Mouse (Mus musculus): ENCODE results near the gene Foxn2.

Foxn2 gene

GRCm38 (mm10) chr17:88493551-88493950 is 53.0 kb downstream of the Foxn2 start:
- DNase-seq (ENCODE audit: low spot score): no peak

- DNase-seq (ENCODE audit: low spot score): no peak
Observed at GRCm38 (mm10) chr17:88494121-88494771, 53.7 kb downstream of the Foxn2 start.

DNA sequence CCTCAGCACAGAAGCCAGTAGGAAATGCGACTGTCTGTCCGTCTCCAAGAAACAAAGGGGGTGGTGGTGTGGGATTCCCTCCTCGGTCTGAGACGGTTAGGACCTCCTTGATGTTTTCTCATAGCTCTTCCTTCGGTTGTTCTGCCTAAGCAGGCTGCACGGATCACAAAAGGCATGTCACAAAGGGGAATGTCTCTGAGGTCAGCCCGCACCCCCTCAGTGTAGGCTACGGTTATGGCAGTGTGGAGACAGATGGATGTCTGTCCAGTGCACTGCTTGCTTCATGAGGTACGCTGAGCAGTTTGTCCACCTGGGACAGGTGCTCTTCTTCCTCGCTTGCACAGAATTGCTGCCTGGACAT is 54.2 kb downstream of the Foxn2 start:
- no peak for DNase-seq (ENCODE audit: low spot score)

DNA sequence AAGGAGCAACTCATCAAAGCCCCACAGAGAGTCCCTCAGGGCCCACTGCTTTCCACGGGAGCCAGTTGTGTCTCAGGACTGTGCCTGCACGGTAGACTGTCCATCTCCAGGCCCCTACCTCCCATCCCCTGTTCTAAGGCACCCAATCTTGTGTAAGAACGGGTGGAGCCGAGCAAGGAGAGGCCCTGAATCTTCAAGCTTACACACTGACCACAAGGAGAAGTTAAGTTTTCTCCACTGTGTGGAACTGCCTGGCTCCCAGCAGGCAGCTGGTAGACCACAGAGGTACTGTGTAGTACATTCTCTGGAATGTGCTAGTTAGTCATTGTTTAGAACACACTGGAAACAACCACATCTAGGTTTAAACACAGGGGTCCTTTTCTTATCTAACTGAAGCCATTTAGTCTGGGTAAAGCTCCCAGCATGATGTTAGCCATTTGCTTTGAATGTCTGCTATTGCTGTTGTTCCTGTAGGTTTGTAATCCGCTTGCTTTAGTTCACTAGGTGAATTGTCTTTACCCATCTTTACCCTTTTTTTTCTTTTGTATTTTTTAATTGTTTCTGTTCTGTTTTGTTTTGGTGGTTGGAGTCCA is 57.7 kb downstream of the Foxn2 start:
- DNase-seq (ENCODE audit: low spot score): no peak

GRCm38 (mm10) chr17:88504056-88504455 is 63.5 kb downstream of the Foxn2 start:
- no peak for DNase-seq (ENCODE audit: low spot score)

DNA sequence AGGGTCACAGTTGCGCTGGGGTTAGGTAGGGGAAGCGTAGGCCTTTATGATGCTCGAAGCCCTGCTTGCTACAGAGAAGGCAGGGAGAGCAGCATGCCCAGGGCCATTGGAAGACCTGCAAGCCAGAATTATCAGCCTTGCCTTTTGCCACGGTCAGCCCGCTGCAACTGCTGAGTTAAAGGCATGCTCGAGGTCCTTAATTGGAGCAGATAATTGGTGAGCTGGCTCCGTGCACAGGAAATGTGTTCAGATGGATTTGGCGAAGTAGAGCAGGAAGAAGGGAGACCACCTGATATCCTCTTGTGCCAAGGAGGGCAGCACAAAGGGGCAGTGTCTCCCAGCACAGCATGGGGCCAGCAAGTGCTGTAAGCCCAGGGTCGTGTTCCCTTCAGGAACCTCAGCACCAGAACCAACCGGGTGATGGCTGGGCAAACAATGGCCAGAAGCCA is 64.8 kb downstream of the Foxn2 start:
- DNase-seq (ENCODE audit: low spot score): no peak

GRCm38 (mm10) chr17:88505941-88506340 is 65.4 kb downstream of the Foxn2 start:
- no peak for DNase-seq (ENCODE audit: low spot score)

DNA sequence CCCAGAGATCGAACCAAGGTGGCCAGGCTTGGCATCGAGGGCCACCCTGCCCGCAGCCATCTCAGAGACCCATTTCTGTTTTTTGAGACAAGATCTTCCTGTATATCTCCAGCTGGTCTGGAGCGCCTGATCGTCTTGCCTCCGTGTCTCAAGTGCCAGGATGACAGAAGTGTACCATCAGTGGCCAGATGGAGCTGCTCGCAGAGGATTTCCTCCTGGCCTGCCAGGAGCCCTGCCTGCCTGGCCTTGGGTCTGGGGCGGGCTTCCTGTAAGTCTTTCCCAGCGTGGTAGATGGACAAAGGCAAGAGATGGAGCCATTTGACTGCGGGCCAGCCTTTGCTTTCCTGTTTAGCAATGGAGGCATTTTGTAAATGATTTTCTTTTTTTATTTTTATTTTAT is 66.9 kb downstream of the Foxn2 start:
- DNase-seq (ENCODE audit: low spot score): no peak

GRCm38 (mm10) chr17:88508846-88509508 is 68.5 kb downstream of the Foxn2 start:
- peak; percentile 12 for DNase-seq (ENCODE audit: low spot score)

DNA sequence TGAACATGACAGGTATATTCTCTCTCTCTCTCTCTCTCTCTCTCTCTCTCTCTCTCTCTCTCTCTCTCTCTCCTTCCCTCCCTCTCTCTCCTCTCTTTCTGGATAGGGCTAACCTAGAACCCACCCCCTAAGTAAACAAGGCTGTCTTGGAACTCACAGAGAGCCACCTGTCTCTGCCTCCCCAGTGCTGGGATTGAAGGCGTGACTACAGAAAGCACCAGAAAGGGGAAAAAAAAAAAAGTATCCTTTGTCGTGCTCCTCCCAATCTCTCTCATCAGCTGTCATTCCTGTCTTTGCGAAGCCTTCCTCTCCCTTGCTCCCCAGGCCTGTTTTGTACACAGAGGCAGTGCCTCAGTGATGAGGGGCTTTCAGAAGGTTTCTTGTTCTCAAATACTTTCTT is 69.5 kb downstream of the Foxn2 start:
- DNase-seq (ENCODE audit: low spot score): no peak

GRCm38 (mm10) chr17:88511095-88511551 is 70.6 kb downstream of the Foxn2 start:
- peak; percentile 66 for DNase-seq (ENCODE audit: low spot score)

- no peak for DNase-seq (ENCODE audit: low spot score)
Observed at GRCm38 (mm10) chr17:88516477-88516876, 76.0 kb downstream of the Foxn2 start.

- no peak for DNase-seq (ENCODE audit: low spot score)
Observed at GRCm38 (mm10) chr17:88527781-88528180, 87.3 kb downstream of the Foxn2 start.

DNA sequence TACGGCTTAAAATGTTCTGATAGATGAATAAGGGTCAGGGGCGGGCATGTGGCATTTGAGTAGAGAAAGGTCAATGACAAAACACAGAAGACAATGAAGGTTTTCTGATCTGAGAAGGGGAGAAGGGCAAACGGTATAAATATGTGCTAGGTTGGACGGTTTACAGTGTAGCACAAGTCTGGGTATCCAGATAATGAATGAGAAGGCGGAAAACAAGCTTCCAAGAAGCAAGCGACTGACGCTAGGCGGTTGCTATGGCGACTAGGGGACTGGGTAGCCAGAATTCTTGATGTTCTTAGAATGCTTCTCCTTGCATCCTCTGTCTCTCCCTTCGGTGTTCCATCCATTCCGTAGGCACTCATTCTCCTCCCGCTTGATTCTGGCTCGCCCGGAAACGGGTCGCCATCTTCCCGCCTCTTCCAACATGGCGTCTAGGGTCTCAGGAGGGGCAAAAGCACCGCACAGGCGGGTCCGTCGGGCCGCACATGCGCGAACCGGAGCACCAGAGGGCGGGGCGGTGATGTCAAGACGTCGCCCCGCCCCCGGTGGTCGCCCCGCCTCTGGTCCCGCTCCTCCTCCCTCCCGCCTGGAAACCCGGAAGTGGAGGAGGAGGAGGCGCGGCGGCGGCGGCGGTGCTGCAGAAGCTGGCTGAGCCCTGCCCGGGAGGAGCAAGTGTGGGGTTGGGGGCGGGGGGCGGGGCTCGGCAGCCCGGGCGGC is 89.2 kb downstream of the Foxn2 start, which contains the start of gene Ppp1r21:
Gene Ppp1r21, plus strand, starts transcription at position 600 of the 717 bp plus-strand sequence.
- peak; percentile 91 for DNase-seq (ENCODE audit: low spot score)

- no peak for DNase-seq (ENCODE audit: low spot score)
Observed at GRCm38 (mm10) chr17:88530236-88530619, 89.7 kb downstream of the Foxn2 start.

DNA sequence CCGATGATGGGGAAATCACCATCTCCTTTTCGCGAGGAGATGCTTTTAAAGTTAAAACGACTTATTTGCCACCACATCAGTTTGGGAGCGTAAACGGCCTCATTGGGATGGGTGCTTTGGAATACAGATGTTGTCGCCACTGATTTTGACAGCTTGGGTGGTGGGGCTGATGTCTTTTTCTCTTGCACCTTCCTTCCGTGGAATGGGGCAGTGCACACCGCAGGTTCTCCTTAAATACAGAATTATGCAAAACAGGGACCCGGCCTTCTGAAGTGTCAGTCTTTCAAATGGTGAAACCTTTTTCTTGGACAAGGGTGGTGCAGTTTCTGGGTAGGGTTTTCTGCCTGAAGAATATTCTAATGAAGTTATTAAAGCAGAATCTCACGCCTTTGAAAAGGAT is 90.2 kb downstream of the Foxn2 start:
- no peak for DNase-seq (ENCODE audit: low spot score)

GRCm38 (mm10) chr17:88531176-88531575 is 90.7 kb downstream of the Foxn2 start:
- no peak for DNase-seq (ENCODE audit: low spot score)

- no peak for DNase-seq (ENCODE audit: low spot score)
Observed at GRCm38 (mm10) chr17:88537842-88538430, 97.4 kb downstream of the Foxn2 start.
